Mouse (Mus musculus) adrenal gland, adult (tissue): ENCODE measurements around the gene Tbx4.

Experiments used
- DNase-seq, 2 experiments: peaks; one replicate each; pipeline ENCODE4 v3.0.0; 2022 to 2023; ENCODE audit warnings: low spot score in 1 of 2; ENCODE audit not compliant: inconsistent age in 2 of 2

Tbx4 gene

GRCm38 (mm10) chr11:85850233-85850632 is 36.0 kb upstream of the Tbx4 start, which contains the start of gene Gm11444:
Gene Gm11444, minus strand, starts transcription at chr11:85850333.
- no peak for DNase-seq

DNA sequence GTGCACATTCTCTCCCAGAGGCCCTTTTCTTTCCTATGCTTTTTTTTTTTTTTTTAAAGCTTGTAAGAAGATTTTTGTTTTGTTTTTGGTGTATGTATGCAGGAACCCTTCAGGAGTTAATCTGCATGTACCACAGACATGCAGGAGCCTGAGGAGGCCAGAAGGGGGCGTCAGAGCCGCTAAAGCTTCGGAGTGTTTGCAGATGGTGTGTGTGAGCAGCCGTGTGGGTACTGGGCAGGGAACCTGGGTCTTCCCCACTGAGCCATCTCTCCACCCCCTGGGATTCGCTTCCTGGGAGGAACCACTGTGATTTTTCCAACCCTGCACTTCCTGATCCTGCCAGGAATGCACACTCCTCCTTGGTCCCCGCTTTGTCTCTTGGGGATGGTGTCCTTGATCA is 35.5 kb upstream of the Tbx4 start:
- peak; percentile 9 to 22 for DNase-seq

DNA sequence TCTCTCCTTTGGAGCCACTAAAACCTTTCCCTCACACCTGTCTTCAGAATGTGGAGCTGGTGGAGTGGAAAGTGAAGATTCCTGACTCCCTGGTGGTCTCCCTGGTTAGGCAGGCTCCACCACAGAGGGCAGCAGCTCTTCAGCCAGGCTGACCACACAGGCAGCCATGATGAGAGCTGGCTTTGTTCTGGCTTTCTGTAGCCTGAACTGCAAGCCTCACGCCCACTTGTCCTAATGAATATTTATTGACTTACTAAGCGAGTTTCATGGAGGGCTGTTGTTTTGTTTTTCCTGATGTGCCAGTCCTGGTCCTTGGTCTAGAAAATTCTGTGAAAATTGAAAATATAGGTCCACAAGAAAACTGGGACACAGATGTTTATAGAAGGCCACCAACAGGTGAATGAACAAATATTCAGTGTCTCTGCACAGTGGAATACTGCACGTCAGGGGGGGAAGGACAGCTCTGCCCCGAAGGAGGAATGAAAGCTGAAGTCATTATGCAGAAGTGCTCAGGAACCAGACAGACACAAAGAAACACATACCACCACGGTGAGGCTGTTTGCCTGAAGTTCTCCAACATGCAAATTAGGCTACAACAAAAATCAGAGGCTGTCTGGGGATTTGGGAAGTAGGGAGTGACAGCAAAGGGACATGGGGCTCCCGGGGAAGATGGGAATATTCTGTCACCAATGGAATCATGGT is 28.1 kb upstream of the Tbx4 start:
- no peak for DNase-seq

DNA sequence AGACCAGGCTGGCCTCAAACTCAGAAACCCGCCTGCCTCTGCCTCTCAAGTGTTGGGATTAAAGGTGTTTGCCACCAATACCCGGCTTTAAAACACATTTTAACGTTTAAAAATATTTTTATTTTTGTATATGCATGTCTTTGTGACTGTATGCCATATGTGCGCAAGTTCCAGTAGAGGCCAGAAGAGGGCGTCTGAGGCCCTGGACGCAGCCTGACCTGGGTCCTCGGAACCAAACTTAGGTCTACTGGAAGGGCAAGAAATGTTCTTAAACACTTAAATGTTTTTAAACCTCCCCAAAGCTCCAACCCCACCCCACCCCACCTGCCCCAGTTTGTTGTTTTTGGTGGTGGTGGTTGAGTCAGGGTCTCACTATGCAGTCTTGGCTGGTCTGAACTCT is 21.9 kb upstream of the Tbx4 start:
- DNase-seq: peak in 1 of 2 experiments; percentile 43

DNA sequence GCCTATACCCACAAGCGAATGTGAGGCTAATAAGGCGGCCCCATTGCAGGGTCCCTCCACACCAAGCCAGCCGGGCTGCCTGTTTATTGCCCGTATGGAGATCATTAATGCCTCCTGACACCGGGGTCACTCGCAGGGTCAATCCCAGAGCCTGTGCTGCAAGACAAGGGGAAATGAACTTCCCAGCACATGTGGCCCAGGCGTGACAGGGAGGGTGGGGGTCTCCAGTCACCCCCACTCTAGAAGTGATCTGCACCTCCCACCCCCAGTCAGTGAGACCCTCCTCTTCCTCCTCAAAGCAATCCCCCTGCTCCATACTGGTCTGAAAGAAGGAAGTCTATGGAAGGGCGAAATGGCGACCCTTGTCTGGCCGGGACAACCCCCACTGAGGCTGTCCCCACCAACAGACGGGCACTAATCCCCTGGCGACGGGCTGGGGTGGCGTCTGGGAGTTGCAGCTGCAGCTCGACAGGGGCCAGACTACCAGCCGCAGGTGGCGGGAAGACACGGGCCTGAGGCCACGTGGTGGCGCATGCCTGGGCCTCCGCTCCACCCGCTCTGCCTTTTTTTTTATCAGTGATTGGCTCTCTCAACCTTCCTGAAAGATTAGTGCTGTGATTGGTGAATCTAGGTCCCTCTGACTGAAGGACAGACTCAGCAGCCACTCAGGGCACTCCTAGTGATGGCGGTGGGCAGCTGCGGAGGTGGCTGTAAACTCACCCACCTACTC is 10.0 kb upstream of the Tbx4 start:
- no peak for DNase-seq

DNA sequence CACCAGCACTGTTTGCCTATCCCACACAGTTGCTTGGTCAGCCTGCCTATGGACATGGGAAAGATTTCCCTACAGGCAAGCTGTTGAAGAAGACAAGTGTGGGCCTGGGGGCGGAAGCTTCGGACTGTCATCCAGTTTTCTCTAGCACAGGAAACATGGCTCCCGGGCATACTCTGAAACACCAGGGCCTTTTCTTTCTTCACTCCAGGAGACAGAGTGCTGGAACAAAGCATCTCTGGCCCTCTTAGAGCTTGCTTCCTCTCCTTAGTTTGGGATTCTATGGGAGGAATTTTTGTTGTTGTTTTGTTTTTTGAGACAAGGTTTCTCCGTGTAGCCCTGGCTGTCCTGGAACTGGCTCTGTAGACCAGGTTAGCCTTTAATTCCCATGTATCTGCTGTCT is 1.7 kb upstream of the Tbx4 start:
- DNase-seq: no peak

GRCm38 (mm10) chr11:85886429-85886785 is 185 bp downstream of the Tbx4 start:
- no peak for DNase-seq

GRCm38 (mm10) chr11:85887273-85887672 is 1.1 kb downstream of the Tbx4 start:
- DNase-seq: no peak

DNA sequence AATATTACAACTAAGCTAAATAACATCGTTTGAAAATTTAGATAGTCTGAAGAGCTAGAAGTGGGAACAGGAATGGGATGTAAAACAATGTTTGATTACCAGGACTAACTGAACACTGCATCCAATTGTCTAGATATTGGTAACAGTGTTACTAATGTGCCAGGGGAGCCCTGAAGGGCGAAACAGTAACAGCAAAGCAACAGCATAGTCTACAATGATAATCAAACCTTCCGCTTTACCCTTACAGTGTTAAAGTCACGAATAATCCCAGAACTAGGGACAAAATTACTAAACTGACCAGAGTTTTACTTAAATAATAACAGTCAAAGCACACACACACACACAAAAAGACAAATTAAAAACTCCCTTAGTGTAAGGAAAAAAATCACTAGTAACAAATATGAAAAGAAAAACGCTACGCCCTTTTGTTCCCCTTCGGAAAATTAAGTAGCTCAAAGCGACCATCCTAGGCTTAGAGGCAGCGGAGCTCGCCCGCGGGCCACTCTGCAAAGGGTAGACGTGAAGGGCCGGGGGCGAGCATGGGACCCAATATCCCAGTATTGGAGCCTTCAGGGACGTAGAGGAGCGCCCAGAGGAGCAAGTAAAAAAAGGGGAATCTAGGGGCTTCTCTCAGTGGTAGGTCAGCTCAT is 1.7 kb downstream of the Tbx4 start:
- DNase-seq: no peak

DNA sequence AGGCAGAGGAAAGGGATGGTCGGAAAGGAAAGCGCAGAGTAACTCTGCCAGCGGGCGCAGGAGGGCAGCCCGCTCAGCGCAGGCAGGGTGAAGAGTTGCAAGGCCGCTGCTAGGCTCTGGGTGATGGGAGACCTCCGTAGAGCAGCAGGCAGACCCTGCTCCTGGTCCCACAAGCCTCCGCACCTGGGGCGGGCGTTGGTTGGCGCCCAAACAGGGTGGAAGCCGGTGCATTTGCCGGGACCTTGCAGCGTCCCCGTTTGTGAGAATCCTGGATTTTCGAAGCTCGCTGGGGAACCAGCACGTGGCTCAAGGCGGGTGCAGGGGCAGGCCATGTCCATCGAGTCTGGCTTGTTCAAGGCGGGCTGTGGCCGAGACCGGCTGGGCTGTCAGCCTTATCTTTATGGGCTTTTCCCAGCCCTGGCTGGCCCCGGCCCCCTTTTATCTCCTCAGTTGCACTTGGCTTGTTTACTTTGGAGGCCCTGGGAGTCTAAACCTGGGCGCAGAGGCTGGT is 2.3 kb downstream of the Tbx4 start:
- no peak for DNase-seq

DNA sequence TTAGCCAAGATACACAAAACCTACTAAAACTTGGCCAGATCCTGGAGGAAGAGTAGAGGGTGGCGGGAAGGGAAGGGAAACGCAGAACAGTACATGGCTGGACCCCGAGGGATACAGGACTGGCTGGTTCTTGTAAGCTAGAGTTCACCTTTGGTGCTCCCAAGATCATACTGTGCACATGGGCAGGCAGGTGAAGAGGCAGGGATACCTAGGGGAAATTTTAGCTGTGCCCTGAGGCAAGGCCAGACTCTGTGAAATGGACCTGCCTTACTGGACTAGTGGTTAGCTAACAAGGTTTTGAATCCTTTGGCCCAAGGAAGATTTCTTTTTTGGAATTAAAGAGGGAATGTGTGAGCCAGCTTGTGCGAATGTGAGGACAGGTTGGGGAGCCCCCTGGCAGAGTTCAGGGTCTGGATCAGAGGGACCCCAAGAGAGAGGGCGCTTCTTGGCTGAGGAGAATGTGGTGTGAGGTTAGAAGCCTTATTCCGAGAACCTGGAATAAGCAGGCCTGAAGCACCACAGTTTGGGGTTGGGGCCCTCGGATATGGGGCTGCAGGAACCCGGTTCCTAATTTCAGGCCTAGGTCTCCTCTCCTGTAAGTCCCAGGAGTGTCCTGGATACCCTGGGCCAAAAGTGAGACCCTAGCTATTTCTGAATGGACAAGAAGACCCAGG is 3.0 kb downstream of the Tbx4 start:
- no peak for DNase-seq

GRCm38 (mm10) chr11:85889730-85890562 is 3.7 kb downstream of the Tbx4 start:
- no peak for DNase-seq

GRCm38 (mm10) chr11:85890563-85890845 is 4.3 kb downstream of the Tbx4 start:
- DNase-seq: no peak

DNA sequence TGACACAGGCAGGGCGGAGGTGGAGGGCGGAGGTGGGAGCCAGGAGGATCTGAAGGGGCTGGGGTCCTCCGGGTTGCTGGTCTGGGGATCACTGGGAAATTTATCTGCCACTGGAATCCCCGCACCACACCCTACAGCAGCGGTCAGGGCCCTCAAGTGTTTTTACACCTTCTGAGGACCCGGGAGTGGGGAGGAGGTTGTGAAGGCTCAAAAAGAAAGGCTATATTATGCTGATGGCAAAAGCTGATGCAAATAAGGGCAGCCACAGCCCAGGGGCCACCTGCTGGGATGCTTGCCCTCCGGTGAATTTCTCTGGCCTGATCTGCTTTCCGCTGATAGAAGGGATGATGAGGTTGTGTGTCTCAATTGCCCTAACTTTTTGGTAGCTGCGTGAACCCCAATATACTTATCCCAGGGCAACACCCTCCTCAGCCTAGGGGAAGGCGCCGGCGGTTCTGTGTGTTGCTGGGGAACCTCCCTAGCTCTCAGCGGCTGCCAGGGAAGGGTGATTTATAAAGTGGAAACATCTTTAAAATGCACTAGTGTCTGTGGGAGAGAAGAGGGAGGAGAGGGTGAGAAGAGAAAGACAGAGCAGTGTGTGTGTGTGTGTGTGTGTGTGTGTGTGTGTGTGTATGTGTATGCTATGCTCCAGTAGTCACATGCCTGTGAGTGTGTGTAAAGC is 4.9 kb downstream of the Tbx4 start:
- DNase-seq: no peak

DNA sequence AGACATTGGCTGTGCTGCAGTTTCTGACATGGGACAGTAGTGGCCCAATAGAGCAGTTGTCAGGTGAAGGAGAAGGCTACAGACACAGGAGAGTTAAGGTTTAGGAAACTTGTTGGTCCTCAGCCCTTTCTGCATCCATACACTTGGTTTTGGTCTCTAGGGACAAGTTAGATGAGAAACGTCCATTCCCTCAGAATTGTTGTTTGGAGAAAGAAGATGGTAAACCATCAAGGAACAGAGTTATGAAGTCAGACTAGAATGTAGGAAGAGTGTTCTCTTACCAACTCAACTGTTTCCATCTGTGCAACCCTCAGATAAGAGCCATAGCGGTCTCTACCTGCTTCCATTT is 5.4 kb downstream of the Tbx4 start:
- DNase-seq: no peak

- no peak for DNase-seq
Measured at GRCm38 (mm10) chr11:85892771-85893170, 6.5 kb downstream of the Tbx4 start.

DNA sequence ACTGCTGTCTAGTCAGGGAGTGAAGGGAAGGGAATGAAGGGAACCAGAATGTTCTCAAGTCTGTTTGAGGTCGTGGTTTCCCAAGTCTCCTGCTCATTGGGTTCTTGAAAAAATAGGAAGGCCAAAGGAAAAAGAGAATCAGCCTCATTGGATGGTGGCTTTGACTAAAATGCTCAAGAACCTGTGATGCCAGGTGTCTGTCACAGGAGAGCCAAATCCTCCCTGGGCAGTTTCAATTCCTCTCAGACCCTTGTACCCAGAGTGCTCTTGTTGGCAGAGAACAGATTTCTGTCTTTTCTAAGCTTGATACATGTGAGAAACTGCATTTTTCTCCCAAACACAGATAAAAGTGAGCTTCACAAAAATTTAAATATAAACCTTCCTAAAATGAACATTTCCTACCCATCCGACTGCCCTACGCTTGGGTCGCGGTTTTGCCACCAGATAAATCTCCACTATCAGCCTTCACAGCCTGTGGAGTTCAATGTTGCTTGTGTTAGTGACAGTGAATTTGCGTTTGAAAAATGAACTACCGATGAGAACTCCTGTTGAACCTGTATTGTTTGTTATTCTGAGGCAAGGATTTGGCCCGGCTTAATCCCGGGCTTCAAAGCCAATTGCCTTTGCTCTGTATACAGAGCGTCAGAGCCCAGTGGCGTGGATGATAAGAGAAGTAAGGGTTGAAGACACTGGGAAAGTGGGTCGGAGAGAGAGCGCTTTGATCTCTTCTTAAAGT is 7.3 kb downstream of the Tbx4 start:
- DNase-seq: no peak

GRCm38 (mm10) chr11:85894136-85894530 is 7.9 kb downstream of the Tbx4 start:
- DNase-seq: no peak

DNA sequence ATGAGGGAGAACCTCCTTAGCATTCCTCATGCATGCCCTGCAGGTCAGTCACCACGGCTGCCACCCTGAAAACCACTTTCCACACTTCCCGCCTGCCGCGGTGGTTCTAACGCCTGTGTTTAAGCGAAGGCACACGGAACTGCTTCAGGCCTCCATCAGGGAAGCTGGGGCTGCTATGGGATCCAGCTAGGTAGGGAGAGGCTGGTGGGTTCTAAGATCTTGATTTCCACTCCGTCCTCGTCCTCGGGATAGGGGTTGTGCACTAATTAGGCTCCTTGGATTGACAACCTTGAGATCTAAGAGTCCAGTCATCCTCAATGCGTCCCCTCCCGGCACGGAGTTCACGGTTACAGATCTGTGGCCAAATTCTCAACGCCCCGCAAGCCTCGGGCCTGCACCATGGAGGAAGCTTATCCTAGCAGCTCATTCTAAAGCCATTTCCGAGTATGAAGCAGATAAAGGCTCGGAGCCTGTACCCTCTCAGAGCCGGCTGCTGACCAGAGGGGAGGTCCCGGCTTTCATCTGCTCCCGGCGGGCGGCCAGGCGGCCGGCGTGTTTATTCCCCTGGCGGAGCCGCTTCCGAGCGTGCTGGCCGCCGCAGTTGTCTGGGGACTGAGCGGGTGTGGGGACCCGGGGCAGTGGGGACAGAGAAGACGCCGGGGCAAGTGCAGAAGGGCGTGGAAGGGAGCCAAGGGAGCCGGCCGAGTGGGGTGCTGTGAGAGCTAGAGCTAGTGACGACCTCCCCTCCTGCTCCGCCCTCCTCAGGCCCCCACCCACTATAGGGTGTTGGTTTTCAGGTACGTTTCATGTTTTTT is 8.7 kb downstream of the Tbx4 start:
- DNase-seq: peak in 1 of 2 experiments; percentile 51
